Mouse (Mus musculus): ENCODE results near the gene Mettl3.
"Not testable (repeated sequence)": the region's sequence is repeated elsewhere in the genome, so short reads cannot be mapped to it uniquely, and the experiment has no call there.

Gene Mettl3

DNA sequence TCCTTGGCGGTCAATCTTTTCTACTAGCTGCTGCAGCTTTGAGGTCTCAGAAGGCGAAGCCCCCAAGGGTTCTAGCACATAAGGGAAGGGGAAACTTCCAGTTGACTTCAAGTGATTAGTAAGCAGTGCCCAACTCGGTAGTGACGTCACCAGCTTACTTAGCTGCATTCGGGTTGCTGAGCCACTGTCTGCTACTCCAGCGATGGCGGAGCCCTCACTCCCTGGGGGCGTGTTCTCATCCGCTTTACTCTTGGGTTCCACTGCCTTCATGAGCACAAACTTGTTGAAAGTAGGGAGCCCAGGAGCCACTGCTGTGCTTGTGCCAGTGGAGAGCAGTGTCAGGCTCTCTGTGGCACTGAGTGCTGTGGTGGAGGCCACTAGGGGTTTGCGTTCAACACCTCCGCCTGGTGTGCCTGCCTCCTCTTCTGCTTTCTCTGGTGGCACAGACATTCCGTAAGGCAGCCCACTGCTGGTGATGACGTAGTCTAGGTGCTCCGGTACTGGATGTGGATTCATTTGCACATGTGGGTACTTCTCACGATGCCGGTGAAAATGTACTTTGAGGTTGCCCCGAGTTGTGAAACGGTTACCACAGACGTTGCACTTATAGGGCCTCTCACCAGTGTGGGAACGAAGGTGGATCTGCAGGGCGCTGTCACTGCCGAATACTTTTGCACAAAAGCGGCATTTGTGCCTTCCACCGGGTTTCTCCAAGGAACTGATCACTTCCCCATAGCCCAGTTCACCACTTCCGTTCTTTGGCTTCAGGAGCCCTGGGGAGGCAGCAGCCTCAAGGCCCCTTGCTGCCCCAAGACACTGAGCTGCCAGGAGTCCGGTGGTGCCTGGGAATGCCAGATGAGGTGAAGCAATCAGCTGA is 9.2 kb upstream of the Mettl3 start:
- Histone ChIP-seq H3K27me3 (ENCODE audit: control insufficient read depth, insufficient read depth, low read length, poor library complexity, severe bottlenecking) (peaks cover 3% of the 10 kb centered on the region), H3K36me3 (ENCODE audit: control insufficient read depth, insufficient read depth, low read length, poor library complexity, severe bottlenecking) (no peaks in the 10 kb centered on the region)
- DNase-seq (ENCODE audit: low read depth, low spot score): no peak

DNA sequence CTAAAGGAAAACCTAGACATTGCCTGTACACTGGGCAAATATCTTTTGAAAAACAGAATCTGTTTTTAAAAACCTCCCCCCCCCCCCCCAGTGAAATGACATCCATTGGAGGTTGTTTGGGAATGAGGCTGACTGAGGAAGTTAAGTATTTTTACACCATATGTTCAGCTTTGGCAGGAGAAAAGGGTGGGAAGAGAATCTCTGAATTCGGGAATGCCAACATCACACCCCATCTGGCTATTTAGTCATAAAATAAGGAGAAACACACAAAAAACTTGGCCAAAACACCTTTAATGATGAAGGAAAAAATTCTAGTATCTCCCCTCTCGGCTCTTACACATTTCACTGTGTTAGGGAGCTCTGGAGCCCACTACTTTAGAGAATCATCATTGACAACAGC is 6.0 kb upstream of the Mettl3 start:
- Histone ChIP-seq H3K27me3 (ENCODE audit: control insufficient read depth, insufficient read depth, low read length, poor library complexity, severe bottlenecking) (peaks cover 3% of the 10 kb centered on the region), H3K36me3 (ENCODE audit: control insufficient read depth, insufficient read depth, low read length, poor library complexity, severe bottlenecking) (no peaks in the 10 kb centered on the region)
- no peak for DNase-seq (ENCODE audit: low read depth, low spot score)

DNA sequence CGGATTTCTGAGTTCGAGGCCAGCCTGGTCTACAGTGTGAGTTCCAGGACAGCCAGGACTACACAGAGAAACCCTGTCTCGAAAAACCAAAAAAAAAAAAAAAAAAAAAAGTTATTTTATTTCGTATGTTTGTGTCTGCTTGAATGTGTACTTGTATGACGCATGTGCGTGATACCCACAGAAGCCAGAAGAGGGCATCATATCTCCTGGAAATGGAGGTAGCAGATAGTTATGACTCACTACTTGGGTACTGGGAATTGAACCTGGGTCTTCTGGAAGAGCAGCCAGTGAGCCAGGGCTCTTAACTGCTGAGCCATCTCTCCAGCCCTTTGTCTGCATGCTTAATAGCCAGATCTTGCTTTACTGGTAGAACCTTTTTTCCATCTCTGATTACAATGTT is 5.4 kb upstream of the Mettl3 start:
- H3K36me3 ChIP-seq (ENCODE audit: control insufficient read depth, insufficient read depth, low read length, poor library complexity, severe bottlenecking); H3K27me3 ChIP-seq (ENCODE audit: control insufficient read depth, insufficient read depth, low read length, poor library complexity, severe bottlenecking); DNase-seq (ENCODE audit: low read depth, low spot score): not testable (repeated sequence)

DNA sequence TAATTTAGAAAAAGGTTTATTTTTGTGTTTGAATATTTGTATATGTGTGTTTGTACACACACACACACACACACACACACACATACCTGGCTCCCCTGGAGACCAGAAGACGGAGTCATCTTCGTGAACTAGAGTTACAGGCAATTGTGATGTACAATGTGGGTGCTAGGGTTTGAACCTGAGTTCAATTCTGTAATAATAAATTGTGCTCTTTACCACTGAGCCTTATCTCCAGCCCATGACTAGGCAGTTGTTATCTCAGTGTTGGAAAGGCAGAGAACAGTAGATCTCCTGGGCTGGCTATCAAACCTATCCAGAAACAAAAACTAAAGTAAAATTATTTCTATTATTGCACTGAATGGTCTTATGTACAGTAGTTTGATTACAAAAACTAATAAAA is 1.2 kb upstream of the Mettl3 start:
- Histone ChIP-seq H3K36me3 (ENCODE audit: control insufficient read depth, insufficient read depth, low read length, poor library complexity, severe bottlenecking) (peaks cover 2% of the 10 kb centered on the region; the same call in 1 of the 2 replicates), H3K27me3 (ENCODE audit: control insufficient read depth, insufficient read depth, low read length, poor library complexity, severe bottlenecking) (no peaks in the 10 kb centered on the region)
- no peak for DNase-seq (ENCODE audit: low read depth, low spot score)

- peaks cover 14% of the 10 kb centered on the region for H3K36me3 ChIP-seq (ENCODE audit: control insufficient read depth, insufficient read depth, low read length, poor library complexity, severe bottlenecking)
- DNase-seq (ENCODE audit: low read depth, low spot score); H3K27me3 ChIP-seq (ENCODE audit: control insufficient read depth, insufficient read depth, low read length, poor library complexity, severe bottlenecking): not testable (repeated sequence)
Measured at GRCm38 (mm10) chr14:52303517-52303916, 1.4 kb downstream of the Mettl3 start.

DNA sequence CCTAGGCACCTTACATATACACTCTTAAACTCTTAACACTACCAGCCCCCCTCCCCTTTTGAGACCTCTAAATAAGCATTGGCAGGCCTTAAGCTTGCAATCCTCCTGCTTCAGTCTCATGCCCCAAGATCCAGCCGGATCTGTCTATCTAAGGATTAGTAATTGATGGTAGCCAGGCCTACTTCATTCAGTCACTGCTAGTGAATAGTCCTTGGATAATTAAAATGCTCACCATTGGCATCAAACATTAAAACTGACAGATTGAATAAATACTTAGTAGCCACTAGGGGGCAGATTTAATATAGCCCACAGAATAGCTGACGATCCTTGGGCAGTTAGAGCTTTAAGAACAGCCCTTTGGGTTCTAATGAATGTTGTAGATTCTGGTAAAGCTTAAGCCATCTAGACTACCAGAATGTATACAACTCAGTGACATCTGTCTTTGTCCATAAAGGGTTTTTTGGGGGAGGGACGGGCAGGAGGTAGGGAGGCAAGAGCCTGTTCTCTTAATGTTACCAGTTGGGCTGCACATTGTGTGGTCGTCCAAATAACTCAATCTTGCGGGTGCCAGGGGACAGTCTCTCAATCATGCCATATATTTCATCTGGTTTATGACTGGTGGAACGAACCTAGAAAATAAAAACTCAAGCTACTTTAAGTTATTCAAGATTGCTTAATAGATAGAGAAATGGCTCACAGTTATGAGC is 9.2 kb downstream of the Mettl3 start:
- no peaks in the 10 kb centered on the region for H3K27me3 ChIP-seq (ENCODE audit: control insufficient read depth, insufficient read depth, low read length, poor library complexity, severe bottlenecking)
- DNase-seq (ENCODE audit: low read depth, low spot score): peak; percentile 47

DNA sequence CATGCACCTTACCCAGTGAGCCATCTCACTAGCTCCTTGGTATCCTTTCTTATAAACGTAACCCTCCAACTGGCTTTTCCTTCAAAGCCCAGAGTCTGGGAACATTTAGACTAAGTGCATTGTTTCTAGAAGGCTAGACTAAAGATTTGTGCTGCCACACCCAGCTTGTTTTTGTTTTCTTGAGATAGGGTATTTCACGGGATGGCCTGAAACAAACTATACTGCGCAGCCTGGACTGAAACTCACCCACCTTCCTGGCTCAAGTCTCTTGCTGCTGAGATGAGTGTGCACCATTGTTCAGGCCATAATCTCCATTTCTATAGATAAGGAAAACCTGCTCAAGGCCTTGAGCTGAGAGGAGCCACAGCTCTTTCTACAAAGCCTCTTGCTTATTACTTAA is 20.7 kb downstream of the Mettl3 start:
- Histone ChIP-seq H3K36me3 (ENCODE audit: control insufficient read depth, insufficient read depth, low read length, poor library complexity, severe bottlenecking) (peaks cover 14% of the 10 kb centered on the region), H3K27me3 (ENCODE audit: control insufficient read depth, insufficient read depth, low read length, poor library complexity, severe bottlenecking) (no peaks in the 10 kb centered on the region)
- DNase-seq (ENCODE audit: low read depth, low spot score): no peak

More for the DNA sequence above, 9.2 kb downstream of the Mettl3 start:
- H3K36me3 ChIP-seq (ENCODE audit: control insufficient read depth, insufficient read depth, low read length, poor library complexity, severe bottlenecking): peaks cover 37% of the 10 kb centered on the region

DNA sequence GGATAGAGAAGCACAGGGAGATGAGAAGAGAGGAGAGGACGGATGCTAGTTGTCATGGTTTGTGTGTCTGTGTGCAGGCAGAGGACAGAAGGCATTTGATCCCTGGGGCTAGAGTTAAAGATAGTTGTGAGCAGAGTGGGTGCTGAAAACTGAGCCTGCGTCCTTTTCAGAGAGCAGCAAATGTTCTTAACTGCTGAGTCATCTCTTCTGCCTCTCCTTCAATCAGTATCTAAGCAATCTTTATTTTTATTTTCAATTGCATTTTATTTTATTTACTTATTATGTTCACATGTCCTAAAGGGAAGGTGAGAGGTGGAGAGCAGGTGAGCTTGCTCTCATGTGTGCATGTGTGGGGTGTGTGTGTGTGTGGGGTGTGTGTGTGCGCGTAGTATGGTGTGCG is 21.3 kb downstream of the Mettl3 start:
- Histone ChIP-seq H3K27me3 (ENCODE audit: control insufficient read depth, insufficient read depth, low read length, poor library complexity, severe bottlenecking) (no peaks in the 10 kb centered on the region), H3K36me3 (ENCODE audit: control insufficient read depth, insufficient read depth, low read length, poor library complexity, severe bottlenecking) (peaks cover 12% of the 10 kb centered on the region)
- DNase-seq (ENCODE audit: low read depth, low spot score): no peak

DNA sequence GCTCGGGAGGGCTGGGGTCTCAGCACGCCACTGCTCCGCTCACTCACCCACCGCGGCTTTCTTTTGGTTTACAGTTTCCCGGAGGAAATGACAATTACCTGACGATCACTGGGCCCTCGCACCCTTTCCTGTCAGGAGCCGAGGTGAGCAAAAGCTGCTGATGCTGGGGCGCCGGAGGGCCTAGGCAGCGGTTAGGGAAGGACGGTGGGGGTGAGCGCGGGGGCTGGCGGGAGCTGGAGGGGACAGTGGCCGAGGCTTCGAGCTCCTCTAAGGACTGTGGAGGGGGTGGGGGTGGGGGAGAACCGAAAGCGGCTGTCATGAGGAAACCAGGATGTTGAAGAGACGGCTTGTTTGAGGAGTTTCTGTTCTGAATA is 25.2 kb downstream of the Mettl3 start:
- H3K36me3 ChIP-seq (ENCODE audit: control insufficient read depth, insufficient read depth, low read length, poor library complexity, severe bottlenecking): peaks cover 3% of the 10 kb centered on the region
- H3K27me3 ChIP-seq (ENCODE audit: control insufficient read depth, insufficient read depth, low read length, poor library complexity, severe bottlenecking): no peaks in the 10 kb centered on the region
- DNase-seq (ENCODE audit: low read depth, low spot score): peak; percentile 65

- H3K36me3 ChIP-seq (ENCODE audit: control insufficient read depth, insufficient read depth, low read length, poor library complexity, severe bottlenecking): peaks cover 1% of the 10 kb centered on the region; the same call in 1 of the 2 replicates
- peak; percentile 100 for DNase-seq (ENCODE audit: low read depth, low spot score)
- H3K27me3 ChIP-seq (ENCODE audit: control insufficient read depth, insufficient read depth, low read length, poor library complexity, severe bottlenecking): no peaks in the 10 kb centered on the region
Measured at GRCm38 (mm10) chr14:52278932-52279746, 25.8 kb downstream of the Mettl3 start, which contains the start of the genes Tox4 and Rab2b. Gene Tox4, plus strand, starts transcription at chr14:52279146. Gene Rab2b, minus strand, starts transcription at chr14:52279545.

GRCm38 (mm10) chr14:52277210-52277609 is 27.7 kb downstream of the Mettl3 start:
- H3K36me3 ChIP-seq (ENCODE audit: control insufficient read depth, insufficient read depth, low read length, poor library complexity, severe bottlenecking): peaks cover 6% of the 10 kb centered on the region
- no peak for DNase-seq (ENCODE audit: low read depth, low spot score)
- H3K27me3 ChIP-seq (ENCODE audit: control insufficient read depth, insufficient read depth, low read length, poor library complexity, severe bottlenecking): no peaks in the 10 kb centered on the region

GRCm38 (mm10) chr14:52272781-52273180 is 32.1 kb downstream of the Mettl3 start:
- no peak for DNase-seq (ENCODE audit: low read depth, low spot score)
- H3K27me3 ChIP-seq (ENCODE audit: control insufficient read depth, insufficient read depth, low read length, poor library complexity, severe bottlenecking): no peaks in the 10 kb centered on the region
- H3K36me3 ChIP-seq (ENCODE audit: control insufficient read depth, insufficient read depth, low read length, poor library complexity, severe bottlenecking): peaks cover 6% of the 10 kb centered on the region

DNA sequence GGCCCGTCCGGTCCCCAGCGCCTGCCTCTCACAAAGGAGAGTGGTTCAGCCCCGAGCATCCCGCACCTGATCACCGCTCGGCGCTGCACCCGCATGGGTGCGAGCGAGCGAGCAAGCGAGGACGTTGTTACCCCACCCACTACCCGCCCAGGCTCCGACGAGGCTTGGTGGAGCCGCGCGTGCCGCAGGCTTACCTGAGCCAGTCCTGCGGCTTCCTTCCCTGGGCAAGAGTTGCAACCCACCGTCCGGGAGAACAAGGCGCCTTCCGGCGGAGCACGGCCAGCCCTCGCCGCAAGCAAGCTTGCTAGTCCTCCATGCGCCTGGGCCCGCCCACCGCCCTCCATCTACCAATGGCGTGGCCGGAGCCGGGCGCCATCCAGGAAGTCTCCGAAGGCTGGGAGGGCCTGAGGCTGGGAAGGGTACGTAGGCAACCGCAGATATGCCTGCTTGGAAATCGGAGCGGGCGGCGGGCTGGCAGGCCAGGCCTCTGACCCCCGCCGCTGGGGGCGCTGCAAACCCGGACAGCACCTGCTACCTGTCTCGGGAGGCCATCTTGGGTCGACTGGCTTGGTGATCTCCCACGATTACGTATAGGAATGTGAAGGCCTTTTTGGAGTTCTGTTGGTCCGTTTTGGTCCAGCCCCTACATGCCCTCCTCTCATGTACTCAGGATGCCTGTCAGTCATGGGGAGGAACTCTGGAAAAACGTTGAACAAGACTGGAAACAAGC is 47.3 kb downstream of the Mettl3 start, which contains the start of gene Chd8:
Gene Chd8, minus strand, starts transcription at position 297 of the 730 bp plus-strand sequence.
- DNase-seq (ENCODE audit: low read depth, low spot score): peak; percentile 98
- Histone ChIP-seq H3K36me3 (ENCODE audit: control insufficient read depth, insufficient read depth, low read length, poor library complexity, severe bottlenecking) (0 out of 2 replicates have a peak, but pooled peaks cover 2% of the 10 kb centered on the region), H3K27me3 (ENCODE audit: control insufficient read depth, insufficient read depth, low read length, poor library complexity, severe bottlenecking) (no peaks in the 10 kb centered on the region)

Measured in splenic B cell, adult 2 months (primary cell).